Mouse (Mus musculus) layer of hippocampus, adult 18-20 months (tissue): ENCODE data around the gene Ppp1ca. TPM values are rescaled to one million over a fixed set of nuclear protein-coding genes. Genes with fewer than 3 reads are reported as not detected.

Experiments used
- DNase-seq, 2 experiments: peaks; one replicate each; pipeline ENCODE4 v3.0.0; 2022; ENCODE audit warnings: low spot score in 2 of 2
- total RNA-seq, 2 experiments: library from RNA; stranded (reverse); gene quantifications; 2 replicates each; pipeline ENCODE4 v1.2.3; 2021

Gene Ppp1ca
- total RNA-seq, 2 experiments from 2014 or later: 268 TPM

GRCm38 (mm10) chr19:4211891-4212588 is 20.2 kb downstream of the Ppp1ca start:
- no peak for DNase-seq

- no peak for DNase-seq
Observed at GRCm38 (mm10) chr19:4213524-4213974, 21.7 kb downstream of the Ppp1ca start.

GRCm38 (mm10) chr19:4214071-4214770 is 22.4 kb downstream of the Ppp1ca start, which contains the start of the genes Clcf1 and AC109138.7:
Gene Clcf1 (plus strand): TSS chr19:4214238.
Gene AC109138.7 (plus strand): TSS chr19:4214357.
- no peak for DNase-seq

GRCm38 (mm10) chr19:4214771-4215450 is 23.0 kb downstream of the Ppp1ca start:
- no peak for DNase-seq

- DNase-seq: no peak
Observed at GRCm38 (mm10) chr19:4215451-4215840, 23.6 kb downstream of the Ppp1ca start.

GRCm38 (mm10) chr19:4216041-4216685 is 24.3 kb downstream of the Ppp1ca start:
- no peak for DNase-seq

- no peak for DNase-seq
Observed at GRCm38 (mm10) chr19:4217140-4217539, 25.3 kb downstream of the Ppp1ca start.

- no peak for DNase-seq
Observed at GRCm38 (mm10) chr19:4217855-4218254, 26.0 kb downstream of the Ppp1ca start.

- DNase-seq: no peak
Observed at GRCm38 (mm10) chr19:4218293-4218692, 26.4 kb downstream of the Ppp1ca start.

- no peak for DNase-seq
Observed at GRCm38 (mm10) chr19:4218784-4219183, 26.9 kb downstream of the Ppp1ca start.

- no peak for DNase-seq
Observed at GRCm38 (mm10) chr19:4219943-4220342, 28.1 kb downstream of the Ppp1ca start.

GRCm38 (mm10) chr19:4220416-4220815 is 28.6 kb downstream of the Ppp1ca start:
- DNase-seq: no peak

- no peak for DNase-seq
Observed at GRCm38 (mm10) chr19:4220957-4221743, 29.3 kb downstream of the Ppp1ca start.

- DNase-seq: no peak
Observed at GRCm38 (mm10) chr19:4222165-4222564, 30.3 kb downstream of the Ppp1ca start.

GRCm38 (mm10) chr19:4226779-4227178 is 34.9 kb downstream of the Ppp1ca start:
- no peak for DNase-seq

- no peak for DNase-seq
Observed at GRCm38 (mm10) chr19:4227446-4227845, 35.6 kb downstream of the Ppp1ca start.

- DNase-seq: peak; percentile 56 to 81
Observed at GRCm38 (mm10) chr19:4227894-4228678, 36.2 kb downstream of the Ppp1ca start.

GRCm38 (mm10) chr19:4228891-4229290 is 37.0 kb downstream of the Ppp1ca start:
- no peak for DNase-seq

GRCm38 (mm10) chr19:4229451-4230076 is 37.7 kb downstream of the Ppp1ca start:
- DNase-seq: no peak
